Mouse (Mus musculus): ENCODE results near the gene Acsl4. TPM values are rescaled to one million over a fixed set of nuclear protein-coding genes. Genes with fewer than 3 reads are reported as not detected.

Gene Acsl4
- polyA plus RNA-seq, 1 experiment, result 0.75 TPM

- no peaks in the 10 kb centered on the region for H3K9me3 ChIP-seq
- peaks cover 7% of the 10 kb centered on the region for H3K27me3 ChIP-seq (replicated peaks)
- peaks cover 2% of the 10 kb centered on the region for H3K36me3 ChIP-seq (replicated peaks; ENCODE audit: low read length)
- H3K4me3 ChIP-seq (replicated peaks), result peak overlapping the region; percentile 95
- TF ChIP-seq GATA1 (IDR thresholded peaks at IDR 0.05; ENCODE audit: borderline replicate concordance, low read length) (no peak), FLI1 (IDR thresholded peaks at IDR 0.05; ENCODE audit: low read length) (no peak)
- peaks cover 8% of the 10 kb centered on the region for H3K4me1 ChIP-seq
Measured at GRCm38 (mm10) chrX:142390909-142391265, 552 bp upstream of the Acsl4 start.

GRCm38 (mm10) chrX:142389581-142390159, 665 bp downstream of the Acsl4 start:
- H3K36me3 ChIP-seq (replicated peaks; ENCODE audit: low read length), result peaks cover 2% of the 10 kb centered on the region
- TF ChIP-seq FLI1 (IDR thresholded peaks at IDR 0.05; ENCODE audit: low read length), result no peak
- no peak; the same call in 2 of the 3 replicates for TF ChIP-seq GATA1 (IDR thresholded peaks at IDR 0.05; ENCODE audit: borderline replicate concordance, low read length)
- peak overlapping the region; percentile 95 for H3K4me3 ChIP-seq (replicated peaks)
- peaks cover 16% of the 10 kb centered on the region for H3K4me1 ChIP-seq
- no peaks in the 10 kb centered on the region for H3K9me3 ChIP-seq
- H3K27me3 ChIP-seq (replicated peaks), result peaks cover 7% of the 10 kb centered on the region

GRCm38 (mm10) chrX:142388141-142388540, 2.2 kb downstream of the Acsl4 start:
- Histone ChIP-seq H3K27me3 (replicated peaks) (peaks cover 7% of the 10 kb centered on the region), H3K36me3 (replicated peaks; ENCODE audit: low read length) (peaks cover 2% of the 10 kb centered on the region), H3K4me3 (replicated peaks) (no peak overlapping the region), H3K4me1 (peaks cover 23% of the 10 kb centered on the region), H3K9me3 (no peaks in the 10 kb centered on the region)
- no peak for TF ChIP-seq FLI1 (IDR thresholded peaks at IDR 0.05; ENCODE audit: low read length)
- TF ChIP-seq GATA1 (IDR thresholded peaks at IDR 0.05; ENCODE audit: borderline replicate concordance, low read length), result no peak

GRCm38 (mm10) chrX:142387634-142388033, 2.7 kb downstream of the Acsl4 start:
- peaks cover 24% of the 10 kb centered on the region for H3K4me1 ChIP-seq
- no peaks in the 10 kb centered on the region for H3K9me3 ChIP-seq
- no peak overlapping the region for H3K4me3 ChIP-seq (replicated peaks)
- TF ChIP-seq GATA1 (IDR thresholded peaks at IDR 0.05; ENCODE audit: borderline replicate concordance, low read length) (no peak), FLI1 (IDR thresholded peaks at IDR 0.05; ENCODE audit: low read length) (no peak)
- peaks cover 2% of the 10 kb centered on the region for H3K36me3 ChIP-seq (replicated peaks; ENCODE audit: low read length)
- peaks cover 7% of the 10 kb centered on the region for H3K27me3 ChIP-seq (replicated peaks)

DNA sequence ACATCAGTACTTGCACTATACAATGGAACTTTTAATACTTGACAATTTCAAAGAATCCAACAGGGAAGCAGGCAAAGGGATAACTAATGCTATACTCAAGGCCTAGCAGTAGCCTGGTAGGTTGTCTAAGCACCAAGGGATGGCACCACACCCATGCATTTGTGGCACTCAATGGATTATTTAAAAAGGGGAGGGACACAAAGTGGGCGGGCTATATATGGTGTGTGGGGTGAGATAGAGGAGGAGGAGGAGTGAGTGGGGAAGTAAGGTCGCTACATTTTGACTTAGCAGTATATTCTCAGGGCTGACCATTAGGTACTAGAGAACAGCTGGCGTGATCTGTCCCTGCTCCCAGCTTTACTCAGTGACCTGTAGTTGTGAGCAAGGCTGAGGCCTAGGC, 5.4 kb downstream of the Acsl4 start:
- TF ChIP-seq GATA1 (IDR thresholded peaks at IDR 0.05; ENCODE audit: borderline replicate concordance, low read length), result no peak
- TF ChIP-seq FLI1 (IDR thresholded peaks at IDR 0.05; ENCODE audit: low read length), result no peak
- H3K36me3 ChIP-seq (replicated peaks; ENCODE audit: low read length), result peaks cover 2% of the 10 kb centered on the region
- peaks cover 25% of the 10 kb centered on the region for H3K4me1 ChIP-seq
- H3K4me3 ChIP-seq (replicated peaks), result peak overlapping the region; percentile 18
- H3K27me3 ChIP-seq (replicated peaks), result peaks cover 2% of the 10 kb centered on the region
- H3K9me3 ChIP-seq, result no peaks in the 10 kb centered on the region

DNA sequence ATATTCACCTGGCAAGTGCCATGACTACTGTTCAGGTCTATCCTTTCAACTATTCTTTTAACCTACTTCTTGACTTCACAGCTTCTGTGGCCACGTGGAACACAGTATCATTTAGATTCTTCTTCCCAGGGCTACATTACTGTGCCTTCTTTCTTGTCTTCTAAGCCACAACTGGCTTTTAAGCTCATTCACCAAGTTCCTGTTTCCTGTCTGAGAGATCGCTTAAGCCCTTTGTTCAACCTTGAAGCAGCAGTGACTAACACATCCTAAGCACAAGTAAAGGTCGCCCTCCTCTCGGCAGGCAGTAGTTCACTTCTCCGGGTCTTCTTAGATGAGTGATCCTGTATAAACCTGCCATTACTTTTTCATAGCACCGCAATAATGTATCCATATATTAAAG, 10.4 kb downstream of the Acsl4 start:
- peak overlapping the region; percentile 38 for H3K4me3 ChIP-seq (replicated peaks)
- no peaks in the 10 kb centered on the region for H3K9me3 ChIP-seq
- no peaks in the 10 kb centered on the region for H3K27me3 ChIP-seq (replicated peaks)
- H3K36me3 ChIP-seq (replicated peaks; ENCODE audit: low read length), result peaks cover 2% of the 10 kb centered on the region
- H3K4me1 ChIP-seq, result peaks cover 33% of the 10 kb centered on the region
- TF ChIP-seq FLI1 (IDR thresholded peaks at IDR 0.05; ENCODE audit: low read length) (no peak), GATA1 (IDR thresholded peaks at IDR 0.05; ENCODE audit: borderline replicate concordance, low read length) (no peak)

DNA sequence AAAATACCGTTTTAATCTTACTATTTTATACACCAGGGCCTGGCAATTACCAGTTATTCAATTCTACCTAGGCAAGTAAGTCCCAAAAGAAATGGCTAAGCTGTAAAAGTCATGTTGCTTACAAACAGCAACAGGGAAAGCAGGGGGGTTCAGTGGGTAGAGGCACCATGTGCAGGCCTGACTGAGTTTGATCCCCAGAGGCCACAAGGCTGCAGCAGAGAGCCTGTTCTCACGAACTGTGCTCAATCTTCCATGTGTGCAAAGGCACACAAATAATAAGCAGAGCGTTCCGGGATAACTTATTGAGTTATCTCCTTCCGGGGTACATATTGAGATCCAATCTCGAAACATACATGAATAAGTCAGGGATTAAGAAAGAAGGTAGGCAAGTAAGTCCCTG, 12.3 kb downstream of the Acsl4 start:
- Histone ChIP-seq H3K4me3 (replicated peaks) (no peak overlapping the region), H3K9me3 (no peaks in the 10 kb centered on the region), H3K36me3 (replicated peaks; ENCODE audit: low read length) (peaks cover 2% of the 10 kb centered on the region), H3K27me3 (replicated peaks) (no peaks in the 10 kb centered on the region), H3K4me1 (peaks cover 23% of the 10 kb centered on the region; the same call in 1 of the 2 replicates)
- TF ChIP-seq GATA1 (IDR thresholded peaks at IDR 0.05; ENCODE audit: borderline replicate concordance, low read length) (no peak), FLI1 (IDR thresholded peaks at IDR 0.05; ENCODE audit: low read length) (no peak)

GRCm38 (mm10) chrX:142377358-142377757, 13.0 kb downstream of the Acsl4 start:
- no peak overlapping the region for H3K4me3 ChIP-seq (replicated peaks)
- no peak for TF ChIP-seq GATA1 (IDR thresholded peaks at IDR 0.05; ENCODE audit: borderline replicate concordance, low read length)
- no peaks in the 10 kb centered on the region for H3K9me3 ChIP-seq
- H3K36me3 ChIP-seq (replicated peaks; ENCODE audit: low read length), result peaks cover 2% of the 10 kb centered on the region
- H3K4me1 ChIP-seq, result peaks cover 23% of the 10 kb centered on the region; the same call in 1 of the 2 replicates
- no peaks in the 10 kb centered on the region for H3K27me3 ChIP-seq (replicated peaks)

GRCm38 (mm10) chrX:142376747-142377146, 13.6 kb downstream of the Acsl4 start:
- Histone ChIP-seq H3K9me3 (no peaks in the 10 kb centered on the region), H3K27me3 (replicated peaks) (no peaks in the 10 kb centered on the region), H3K36me3 (replicated peaks; ENCODE audit: low read length) (peaks cover 2% of the 10 kb centered on the region), H3K4me1 (peaks cover 24% of the 10 kb centered on the region; the same call in 1 of the 2 replicates), H3K4me3 (replicated peaks) (no peak overlapping the region)
- TF ChIP-seq GATA1 (IDR thresholded peaks at IDR 0.05; ENCODE audit: borderline replicate concordance, low read length), result no peak
- no peak for TF ChIP-seq FLI1 (IDR thresholded peaks at IDR 0.05; ENCODE audit: low read length)

DNA sequence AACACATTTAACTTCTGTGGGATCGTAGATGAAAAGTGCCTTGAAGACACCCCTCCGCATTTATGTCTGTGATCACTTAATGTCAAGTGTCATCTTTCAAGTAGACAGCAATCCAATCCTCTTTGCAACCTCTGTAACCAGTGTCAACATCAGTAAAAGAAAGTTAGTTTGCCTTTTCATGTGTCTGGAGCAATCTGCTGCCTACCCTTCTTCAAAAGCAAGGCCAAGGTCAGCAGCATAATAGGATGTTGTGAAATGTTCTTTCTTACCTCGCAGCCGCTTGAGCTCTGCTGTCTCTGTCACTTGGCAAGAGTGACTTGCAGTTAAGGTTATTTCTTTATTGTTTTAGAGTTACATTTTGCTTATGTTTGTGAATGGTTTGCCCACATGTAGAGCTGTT, 14.8 kb downstream of the Acsl4 start:
- TF ChIP-seq FLI1 (IDR thresholded peaks at IDR 0.05; ENCODE audit: low read length) (no peak), GATA1 (IDR thresholded peaks at IDR 0.05; ENCODE audit: borderline replicate concordance, low read length) (no peak)
- Histone ChIP-seq H3K4me3 (replicated peaks) (no peak overlapping the region), H3K4me1 (peaks cover 30% of the 10 kb centered on the region; the same call in 1 of the 2 replicates), H3K9me3 (no peaks in the 10 kb centered on the region), H3K27me3 (replicated peaks) (no peaks in the 10 kb centered on the region), H3K36me3 (replicated peaks; ENCODE audit: low read length) (peaks cover 2% of the 10 kb centered on the region)

Data from megakaryocyte, embryonic 14.5 days (primary cell).